Mouse (Mus musculus) urinary bladder, postnatal 14 days (tissue): ENCODE results near the gene Olfr1170.

Experiments
- DNase-seq: peaks from one replicate; pipeline ENCODE4 v3.0.0; 2021; ENCODE audit warnings: low spot score

Olfr1170 gene

DNA sequence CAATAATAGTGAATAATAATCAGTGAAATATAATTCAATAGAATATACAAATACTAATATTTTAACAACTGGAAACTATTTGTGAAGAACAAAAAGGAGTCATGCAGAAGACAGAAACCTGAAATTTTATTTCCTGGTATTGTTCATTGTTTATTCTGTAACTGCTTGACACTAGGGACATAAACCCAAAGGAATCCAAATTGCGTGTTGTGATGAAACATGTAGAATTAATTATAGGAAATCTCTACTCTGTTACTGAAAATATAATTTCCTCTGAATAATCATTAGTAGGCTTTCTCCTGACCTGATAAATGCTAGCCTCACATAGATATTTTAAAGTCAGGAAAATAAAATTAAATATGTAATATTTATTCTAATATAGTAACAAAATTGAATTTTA lies at the start of gene Olfr1170:
Olfr1170 (minus strand) TSS at position 101 of the 400 bp plus-strand sequence.
- DNase-seq, result no peak

DNA sequence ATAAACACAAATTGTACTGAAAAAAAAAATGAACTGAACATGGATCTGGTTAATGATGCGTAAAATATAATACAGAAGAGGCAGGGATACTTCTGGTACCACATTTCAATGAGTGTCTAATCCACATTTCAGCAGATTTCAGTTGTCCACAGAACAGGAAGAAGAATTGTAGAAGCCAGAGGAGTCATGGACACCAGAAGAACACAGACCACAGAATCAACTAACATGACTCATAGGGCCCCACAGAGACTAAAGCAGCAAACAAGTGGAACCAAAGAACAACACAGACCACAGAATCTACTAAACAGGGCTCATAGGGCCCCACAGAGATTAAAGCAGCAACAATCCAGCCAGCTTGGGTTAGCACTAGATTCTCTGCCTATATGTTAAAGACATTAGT lies 7.3 kb downstream of the Olfr1170 start:
- DNase-seq, result no peak

GRCm38 (mm10) chr2:88181580-88181979 lies 46.6 kb downstream of the Olfr1170 start, which contains the start of gene Olfr1168:
TSS of gene Olfr1168 (plus strand) at chr2:88181880.
- DNase-seq, result no peak
